Mouse (Mus musculus) brain, embryonic 14.5 days (tissue): ENCODE measurements at regions not wholly inside any gene's neighbourhood (a gene's known extent, or its start where the extent isn't known, plus 50 kb on each side); places are given as distances from the start of the nearest gene placed in this dataset.

Experiments used
- DNase-seq: peaks from one replicate; pipeline ENCODE4 v3.0.0-alpha.2; 2011; ENCODE audit warnings: low read depth
- CTCF ChIP-seq: fragments of 200-500 bp; IDR thresholded peaks from 2 replicates; pipeline ENCODE4 v1.5.1; 2012; ENCODE audit warnings: inconsistent platforms, mild to moderate bottlenecking, moderate library complexity, borderline replicate concordance; ENCODE audit not compliant: insufficient read depth, insufficient read length; ENCODE audit errors: extremely low read depth
- POLR2A ChIP-seq: fragments of 200-500 bp; IDR thresholded peaks from 2 replicates; pipeline ENCODE4 v1.6.1; 2012; ENCODE audit warnings: mild to moderate bottlenecking, inconsistent platforms, borderline replicate concordance; ENCODE audit not compliant: poor library complexity, insufficient read depth, insufficient read length, severe bottlenecking; ENCODE audit errors: extremely low read depth

- TF ChIP-seq CTCF = no peak
- no peak for TF ChIP-seq POLR2A
- no peak for DNase-seq
Measured at GRCm38 (mm10) chr19:21146860-21147390, 125.2 kb upstream of the Zfand5 start.

GRCm38 (mm10) chr19:21144659-21145283 lies 127.3 kb upstream of the Zfand5 start:
- DNase-seq = peak; percentile 43

GRCm38 (mm10) chr19:21143970-21144595 lies 128.0 kb upstream of the Zfand5 start:
- no peak for TF ChIP-seq CTCF
- TF ChIP-seq POLR2A = no peak
- no peak for DNase-seq

More at GRCm38 (mm10) chr19:21144659-21145283, 127.3 kb upstream of the Zfand5 start:
- TF ChIP-seq POLR2A = no peak
- no peak for TF ChIP-seq CTCF

GRCm38 (mm10) chr19:21140456-21140855 lies 131.6 kb upstream of the Zfand5 start:
- DNase-seq = no peak
- no peak for TF ChIP-seq POLR2A
- TF ChIP-seq CTCF = no peak

GRCm38 (mm10) chr19:21138998-21139495 lies 133.0 kb upstream of the Zfand5 start:
- no peak for DNase-seq
- no peak for TF ChIP-seq CTCF
- TF ChIP-seq POLR2A = no peak

GRCm38 (mm10) chr19:21136756-21137155 lies 135.3 kb upstream of the Zfand5 start:
- no peak for DNase-seq

GRCm38 (mm10) chr19:21135998-21136380 lies 136.1 kb upstream of the Zfand5 start:
- peak; percentile 56 for DNase-seq
- TF ChIP-seq CTCF (no peak), POLR2A (no peak)

More at GRCm38 (mm10) chr19:21136756-21137155, 135.3 kb upstream of the Zfand5 start:
- TF ChIP-seq POLR2A (no peak), CTCF (no peak)

GRCm38 (mm10) chr19:21135297-21135997 lies 136.6 kb upstream of the Zfand5 start:
- peak; percentile 70 for DNase-seq
- TF ChIP-seq CTCF (no peak), POLR2A (no peak)

- DNase-seq = no peak
- TF ChIP-seq CTCF = no peak
- TF ChIP-seq POLR2A = no peak
Measured at GRCm38 (mm10) chr19:21129653-21130052, 142.4 kb upstream of the Zfand5 start.

GRCm38 (mm10) chr19:21127079-21127745 lies 144.9 kb upstream of the Zfand5 start:
- no peak for TF ChIP-seq POLR2A
- no peak for TF ChIP-seq CTCF
- no peak for DNase-seq

GRCm38 (mm10) chr19:21126670-21127069 lies 145.4 kb upstream of the Zfand5 start:
- no peak for DNase-seq
- TF ChIP-seq POLR2A (no peak), CTCF (no peak)

GRCm38 (mm10) chr19:21119477-21119876 lies 152.6 kb upstream of the Zfand5 start:
- no peak for TF ChIP-seq CTCF
- no peak for DNase-seq
